Mouse (Mus musculus): ENCODE data around the gene Trrap.

DNA sequence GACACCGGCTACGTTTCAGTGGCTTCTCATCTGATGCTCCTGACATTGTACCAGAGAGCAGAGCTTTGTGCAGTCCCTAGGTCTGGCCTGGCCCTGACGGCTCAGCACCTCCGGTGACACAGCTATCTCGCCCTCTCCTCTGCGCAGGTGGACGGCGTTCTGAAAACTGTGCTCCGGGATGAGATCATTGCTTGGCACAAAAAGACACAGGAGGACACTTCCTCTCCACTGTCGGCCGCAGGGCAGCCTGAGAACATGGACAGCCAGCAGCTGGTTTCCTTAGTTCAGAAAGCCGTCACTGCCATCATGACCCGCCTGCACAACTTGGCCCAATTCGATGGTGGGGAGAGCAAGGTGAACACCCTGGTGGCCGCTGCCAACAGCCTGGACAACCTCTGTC lies 91.0 kb downstream of the Trrap start:
- TF ChIP-seq CTCF (conservative IDR thresholded peaks at IDR 0.05; ENCODE audit: low read length) (no peak), NANOG (IDR thresholded peaks at IDR 0.05; ENCODE audit: borderline replicate concordance, low read length) (no peak), POU5F1 (IDR thresholded peaks at IDR 0.05; ENCODE audit: borderline replicate concordance, low read length) (no peak)
